Mouse (Mus musculus) neural tube, embryonic 11.5 days (tissue): ENCODE data around the gene Zcchc14. TPM values are rescaled to one million over a fixed set of nuclear protein-coding genes. Genes with fewer than 3 reads are reported as not detected.

Source experiments
- ATAC-seq: fragments of 200-750 bp; cut with Nextera tagmentation; 2 replicates; pipeline ENCODE4 v1.8.0; 2017; ENCODE audit warnings: moderate number of reproducible peaks, mild to moderate bottlenecking, moderate TSS enrichment, moderate library complexity; ENCODE audit not compliant: insufficient read depth, low FRiP score, low TSS enrichment
- DNase-seq: peaks from one replicate; pipeline ENCODE4 v3.0.0-alpha.2; 2015; ENCODE audit warnings: low spot score
- H3K27ac ChIP-seq: fragments of 300-500 bp; sonication (generic); 2 replicates; pipeline ENCODE4 v1.5.1; 2014; ENCODE audit warnings: low read depth, mild to moderate bottlenecking, low read length
- H3K27me3 ChIP-seq: fragments of 300-500 bp; sonication (generic); 2 replicates; pipeline ENCODE4 v1.6.1; 2014; ENCODE audit warnings: mild to moderate bottlenecking, low read length, mixed read lengths; ENCODE audit not compliant: control insufficient read depth, insufficient read depth
- H3K36me3 ChIP-seq: fragments of 300-500 bp; sonication (generic); 2 replicates; pipeline ENCODE4 v1.6.1; 2014; ENCODE audit warnings: mild to moderate bottlenecking, low read length, moderate library complexity, mixed read lengths; ENCODE audit not compliant: control insufficient read depth, insufficient read depth
- H3K4me1 ChIP-seq: fragments of 300-500 bp; sonication (generic); 2 replicates; pipeline ENCODE4 v1.6.1; 2014; ENCODE audit warnings: low read length, mixed read lengths; ENCODE audit not compliant: control insufficient read depth, insufficient read depth
- H3K4me2 ChIP-seq: fragments of 300-500 bp; sonication (generic); 2 replicates; pipeline ENCODE4 v1.6.1; 2014; ENCODE audit warnings: low read depth, mild to moderate bottlenecking, moderate library complexity
- H3K4me3 ChIP-seq: fragments of 300-500 bp; sonication (generic); 2 replicates; pipeline ENCODE4 v1.5.1; 2014; ENCODE audit warnings: low read depth, low read length
- H3K9ac ChIP-seq: fragments of 300-500 bp; sonication (generic); 2 replicates; pipeline ENCODE4 v1.6.1; 2014; ENCODE audit warnings: mild to moderate bottlenecking, low read length
- H3K9me3 ChIP-seq: fragments of 300-500 bp; sonication (generic); 2 replicates; pipeline ENCODE4 v1.6.1; 2016; ENCODE audit warnings: low read length; ENCODE audit not compliant: control insufficient read depth
- WGBS: fragments of 180-500 bp; shearing (Covaris S2); extraction: QIAGEN DNeasy Blood & Tissue Kit; methylation state at CpG from one replicate; pipeline ENCODE4 v1.1.7; 2014; 5-methylcytosine and 5-hydroxymethylcytosine counted together
- polyA plus RNA-seq: library from polyadenylated mRNA; unstranded; fragments of >200 nt; fragmentation: Nextera tagmentation; extraction: Ambion mirVana; gene quantifications from 2 replicates; pipeline ENCODE4 v1.2.1, GENCODE M21; 2014

Gene Zcchc14
- polyA plus RNA-seq = 21.3 and 23.3 TPM in 2 replicates

DNA sequence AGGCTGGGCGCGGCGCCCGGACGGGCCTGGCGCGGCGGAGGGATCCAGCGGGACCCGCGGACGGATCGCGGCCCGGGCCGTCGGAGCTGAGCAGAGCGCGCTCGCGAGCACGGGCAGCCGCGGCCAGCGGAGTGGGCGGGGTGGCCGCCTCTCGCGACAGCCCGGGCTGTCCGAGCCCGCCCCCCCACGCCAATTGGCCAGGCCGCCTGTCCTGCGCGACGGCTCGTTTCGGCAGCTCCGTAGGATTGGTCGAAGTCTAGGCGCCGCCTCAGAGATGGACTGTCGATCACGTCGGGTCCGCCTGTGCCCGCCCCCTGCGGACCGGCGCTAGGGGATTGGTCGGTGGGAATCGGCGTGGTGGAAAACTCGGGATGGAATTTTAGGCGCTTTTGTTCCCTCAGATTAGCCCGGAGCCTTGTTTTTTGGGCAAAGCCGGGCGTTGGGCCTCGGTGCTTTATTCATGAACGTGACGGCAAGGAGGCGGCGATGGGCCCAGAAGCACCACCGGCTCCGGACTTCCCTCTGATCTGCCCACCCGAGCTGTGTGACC lies at the start of gene Zcchc14:
TSS of gene Zcchc14 (minus strand) at position 128 of the 550 bp plus-strand sequence.
- peak within 1 kb of the TSS; percentile 98 for H3K4me2 ChIP-seq
- H3K4me1 ChIP-seq = peaks cover 38% of the 10 kb centered on the region
- DNase-seq = peak; percentile 99
- WGBS = under 1% methylated on average over 60 of the region's 67 CpGs
- H3K27me3 ChIP-seq = no peaks in the 10 kb centered on the region
- H3K9me3 ChIP-seq = no peaks in the 10 kb centered on the region
- no peaks in the 10 kb centered on the region for H3K36me3 ChIP-seq
- H3K27ac ChIP-seq = peak within 1 kb of the TSS; percentile 95
- peak within 1 kb of the TSS; percentile 92 for H3K9ac ChIP-seq
- peak within 1 kb of the TSS; percentile 90 for H3K4me3 ChIP-seq
- peak; percentile 99 for ATAC-seq

DNA sequence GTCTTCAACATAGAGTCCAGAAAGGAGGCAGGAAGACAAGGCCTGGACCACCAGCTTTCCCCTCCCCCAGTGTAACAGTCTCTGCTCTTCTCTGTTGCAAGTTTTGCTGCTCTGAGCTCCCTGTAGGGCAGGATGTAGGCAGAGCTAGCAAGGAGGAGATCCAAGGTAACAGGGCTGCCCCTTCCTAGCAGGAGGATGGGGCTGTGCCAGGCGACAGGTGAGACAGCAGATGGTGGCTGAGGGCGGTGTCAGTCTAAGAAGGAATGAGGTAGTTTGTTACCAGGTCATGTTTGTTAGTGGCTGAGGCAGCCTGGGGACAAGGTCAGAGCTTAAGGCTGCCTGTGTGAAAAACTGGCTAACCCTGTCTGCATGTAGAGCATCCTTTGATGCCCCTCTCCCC lies 47.2 kb upstream of the Zcchc14 start:
- Histone ChIP-seq H3K4me1 (peaks cover 10% of the 10 kb centered on the region), H3K4me2 (no peak overlapping the region), H3K27me3 (no peaks in the 10 kb centered on the region), H3K9ac (no peak overlapping the region), H3K9me3 (no peaks in the 10 kb centered on the region), H3K36me3 (no peaks in the 10 kb centered on the region), H3K27ac (no peak overlapping the region), H3K4me3 (no peak overlapping the region)
- 90% methylated on average over 2 of the region's 2 CpGs for WGBS
- no peak for DNase-seq
- ATAC-seq = no peak

DNA sequence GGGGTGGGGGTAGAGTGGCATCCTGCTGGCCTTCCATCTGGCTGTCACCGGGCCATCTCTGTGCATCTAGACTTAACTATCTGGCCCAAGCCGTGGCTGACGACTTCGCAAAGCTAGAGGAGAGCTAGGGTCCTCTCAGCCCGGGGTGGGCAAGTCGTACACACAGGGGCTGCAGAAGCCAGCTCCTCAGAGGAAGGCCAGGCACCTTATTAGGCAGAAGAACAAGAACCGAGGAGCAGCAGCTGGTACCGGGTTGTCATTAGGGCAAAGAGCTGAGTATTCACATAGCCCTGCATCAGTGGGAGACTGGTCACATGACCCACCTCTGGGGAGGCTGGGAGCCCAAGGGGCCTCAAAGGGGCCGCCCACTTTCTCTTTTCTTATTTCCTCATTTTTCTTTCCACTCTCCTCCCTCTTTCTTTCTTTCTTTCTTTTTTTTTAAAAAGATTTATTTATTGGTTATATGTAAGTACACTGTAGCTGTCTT lies 46.0 kb upstream of the Zcchc14 start:
- Histone ChIP-seq H3K4me2 (peak overlapping the region; percentile 32), H3K9ac (no peak overlapping the region), H3K4me3 (no peak overlapping the region), H3K27me3 (no peaks in the 10 kb centered on the region), H3K4me1 (peaks cover 10% of the 10 kb centered on the region), H3K9me3 (no peaks in the 10 kb centered on the region), H3K36me3 (no peaks in the 10 kb centered on the region), H3K27ac (no peak overlapping the region)
- no peak for DNase-seq
- WGBS = 10% methylated on average over 9 of the region's 9 CpGs
- no peak for ATAC-seq

DNA sequence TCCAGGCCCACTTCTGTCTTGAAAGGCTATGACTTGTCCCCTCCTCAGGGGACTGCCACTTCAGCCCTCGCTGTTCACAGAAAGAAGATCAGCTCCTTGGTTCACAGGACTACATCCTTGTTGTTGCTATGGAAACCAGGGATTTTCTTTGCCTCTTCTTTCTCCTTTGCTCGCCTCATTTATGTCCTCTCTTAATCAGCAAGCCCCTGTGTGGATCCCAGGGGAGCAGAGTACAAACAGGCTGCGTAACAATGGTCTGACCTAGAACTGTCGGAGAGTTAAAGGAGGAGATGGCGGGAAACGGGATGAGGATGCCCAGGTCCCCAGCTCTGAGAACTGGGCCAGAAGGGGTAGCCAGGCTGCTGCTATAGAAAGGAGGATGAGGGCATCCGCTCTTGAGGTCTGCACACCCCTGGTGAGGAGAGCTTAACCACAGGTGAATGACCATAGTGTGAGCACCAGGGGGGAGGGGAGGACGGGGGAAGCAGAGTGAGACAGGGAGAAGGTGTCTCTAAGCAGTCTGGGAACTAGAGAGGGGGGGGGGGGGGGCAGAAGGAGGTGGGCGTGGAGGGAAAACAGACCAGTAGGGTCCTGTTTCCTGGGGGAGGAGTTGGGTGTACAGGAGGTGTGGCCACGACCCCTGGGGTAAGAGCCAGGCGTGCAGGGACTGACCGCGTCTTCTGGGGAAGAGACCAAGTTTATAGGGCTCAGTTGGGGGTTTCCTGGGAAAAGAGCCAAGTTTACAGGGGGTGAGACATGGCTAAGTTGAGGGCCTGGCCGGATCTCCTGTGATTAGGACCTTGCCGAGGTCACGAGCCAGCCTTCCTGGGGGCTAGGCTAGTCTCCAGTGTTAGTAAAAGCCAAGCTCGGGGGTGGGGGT lies 45.3 kb upstream of the Zcchc14 start:
- no peaks in the 10 kb centered on the region for H3K36me3 ChIP-seq
- DNase-seq (peak; percentile 25), ATAC-seq (no peak; the same call in 1 of the 2 replicates)
- H3K9ac ChIP-seq = no peak overlapping the region
- no peak overlapping the region for H3K27ac ChIP-seq
- no peaks in the 10 kb centered on the region for H3K27me3 ChIP-seq
- H3K4me3 ChIP-seq = no peak overlapping the region
- WGBS = 1% methylated on average over 17 of the region's 17 CpGs
- peaks cover 10% of the 10 kb centered on the region for H3K4me1 ChIP-seq
- H3K4me2 ChIP-seq = peak overlapping the region; percentile 32
- H3K9me3 ChIP-seq = no peaks in the 10 kb centered on the region

DNA sequence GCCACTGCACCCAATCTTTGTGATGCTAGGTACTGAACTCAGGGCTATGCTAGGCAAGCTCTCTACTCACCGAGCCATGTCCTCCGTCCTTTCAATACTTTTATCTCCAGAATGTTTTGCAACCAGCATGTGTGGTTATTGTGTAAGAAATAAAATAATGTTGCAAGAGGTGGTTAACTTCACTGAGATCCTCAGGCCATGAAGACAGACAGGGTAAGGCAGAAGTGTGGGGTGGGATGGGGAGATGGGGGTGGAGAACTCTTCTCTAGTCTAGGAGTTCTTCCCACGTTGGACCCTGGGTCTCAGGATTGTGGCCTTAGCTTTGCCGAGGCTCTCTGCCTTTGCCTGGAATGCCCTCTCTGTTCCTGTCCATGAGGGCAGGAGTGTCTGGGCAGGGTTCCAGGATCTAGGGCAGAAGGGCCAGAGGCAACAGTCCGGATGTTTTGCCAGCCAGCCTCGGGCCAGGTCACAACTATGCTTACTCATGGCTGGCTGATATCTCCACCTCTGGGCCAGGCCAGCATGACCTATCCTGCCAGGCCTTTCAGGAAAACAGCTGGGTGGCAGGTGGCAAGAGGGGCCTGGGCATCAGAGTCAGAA lies 43.0 kb upstream of the Zcchc14 start:
- no peak overlapping the region for H3K4me3 ChIP-seq
- no peaks in the 10 kb centered on the region for H3K9me3 ChIP-seq
- no peaks in the 10 kb centered on the region for H3K27me3 ChIP-seq
- peaks cover 10% of the 10 kb centered on the region for H3K4me1 ChIP-seq
- WGBS = 82% methylated on average over 6 of the region's 6 CpGs
- DNase-seq (no peak), ATAC-seq (no peak)
- H3K36me3 ChIP-seq = no peaks in the 10 kb centered on the region
- H3K4me2 ChIP-seq = no peak overlapping the region
- H3K9ac ChIP-seq = no peak overlapping the region
- H3K27ac ChIP-seq = no peak overlapping the region

DNA sequence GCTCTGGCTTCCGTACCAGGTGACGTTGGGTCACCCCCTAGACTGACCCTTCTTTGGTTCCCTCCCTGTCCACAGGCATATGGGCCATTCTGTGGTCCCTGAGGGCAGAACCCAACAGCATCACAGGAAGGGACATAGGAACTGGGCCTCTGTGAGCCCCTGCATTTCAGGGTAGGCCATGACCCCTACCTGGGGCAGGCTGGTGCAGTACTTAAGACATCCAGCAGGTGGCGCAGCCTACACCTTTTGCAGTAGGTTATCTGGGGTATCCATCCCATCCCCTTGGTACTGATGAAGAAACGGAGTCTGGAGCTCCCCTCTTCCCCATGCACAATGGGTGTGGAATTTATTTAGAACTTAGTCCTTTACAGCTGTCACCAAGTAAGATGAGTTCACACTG lies 41.8 kb upstream of the Zcchc14 start:
- Histone ChIP-seq H3K9ac (no peak overlapping the region), H3K27ac (no peak overlapping the region), H3K4me2 (no peak overlapping the region), H3K9me3 (no peaks in the 10 kb centered on the region), H3K36me3 (no peaks in the 10 kb centered on the region), H3K4me1 (peaks cover 10% of the 10 kb centered on the region), H3K27me3 (no peaks in the 10 kb centered on the region), H3K4me3 (no peak overlapping the region)
- WGBS = 52% methylated on average over 4 of the region's 4 CpGs
- DNase-seq (no peak), ATAC-seq (no peak)

DNA sequence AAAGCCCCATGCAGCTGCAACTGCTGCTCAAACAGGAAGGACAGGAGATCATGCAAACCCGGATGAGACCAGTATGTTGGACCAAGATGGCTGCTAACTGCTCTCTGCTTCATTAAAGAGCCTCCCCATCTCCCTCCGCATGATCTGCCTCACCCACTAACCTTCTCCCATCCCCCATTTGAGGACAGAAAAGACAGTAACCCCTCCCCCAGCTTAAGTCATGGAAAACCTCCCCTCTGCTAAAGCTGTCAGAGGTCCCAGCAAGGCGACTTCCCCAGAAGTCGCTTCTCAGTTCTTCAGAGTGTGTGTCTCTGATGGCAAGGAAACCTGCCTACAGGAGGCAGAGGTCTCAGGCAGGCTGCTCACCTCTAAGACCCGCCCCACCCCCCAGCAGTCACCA lies 35.8 kb upstream of the Zcchc14 start:
- Histone ChIP-seq H3K4me3 (no peak overlapping the region), H3K4me1 (peaks cover 4% of the 10 kb centered on the region), H3K36me3 (no peaks in the 10 kb centered on the region), H3K4me2 (no peak overlapping the region), H3K9ac (no peak overlapping the region), H3K27me3 (no peaks in the 10 kb centered on the region), H3K9me3 (no peaks in the 10 kb centered on the region), H3K27ac (no peak overlapping the region)
- no peak for DNase-seq
- WGBS = 42% methylated on average over 5 of the region's 5 CpGs
- no peak for ATAC-seq

DNA sequence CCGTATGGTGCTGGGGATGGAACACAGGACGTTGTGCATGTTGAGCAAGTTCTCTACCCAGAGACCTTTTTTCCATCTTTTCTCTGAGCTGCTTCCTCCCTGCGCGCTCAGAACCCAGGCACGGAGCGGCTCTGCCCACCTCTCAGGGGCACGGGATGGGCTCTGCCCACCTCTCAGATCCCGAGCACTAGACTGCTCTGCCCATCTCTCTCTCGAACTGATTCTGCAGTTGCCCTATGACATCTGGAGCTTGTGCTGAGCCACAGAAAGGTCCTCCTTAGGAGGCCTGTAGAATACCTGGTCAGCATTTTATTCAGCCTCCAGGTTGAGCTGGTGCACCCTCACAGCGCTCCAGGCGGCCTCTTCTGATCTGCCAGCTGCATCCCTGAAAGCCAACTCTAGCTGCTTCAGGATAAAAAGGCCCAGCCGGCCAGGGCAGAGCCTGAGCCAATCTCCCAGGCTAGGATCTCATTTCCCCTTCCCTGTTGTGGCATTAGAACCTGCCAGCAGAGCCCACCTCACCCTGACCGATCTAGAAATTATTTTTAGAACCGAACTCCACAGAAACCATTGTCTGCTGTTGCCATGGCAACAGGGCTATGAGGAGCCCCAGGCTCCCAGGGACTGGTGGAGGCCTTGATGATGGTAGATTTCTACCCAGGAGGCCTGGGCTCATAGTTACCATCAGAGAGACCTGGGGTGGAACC lies 34.9 kb upstream of the Zcchc14 start:
- Histone ChIP-seq H3K9ac (no peak overlapping the region), H3K9me3 (no peaks in the 10 kb centered on the region), H3K4me1 (peaks cover 4% of the 10 kb centered on the region), H3K27ac (0 out of 2 replicates have a peak overlapping the region, but pooled peaks have one; percentile 10), H3K36me3 (no peaks in the 10 kb centered on the region), H3K27me3 (no peaks in the 10 kb centered on the region), H3K4me3 (no peak overlapping the region), H3K4me2 (no peak overlapping the region)
- ATAC-seq (no peak), DNase-seq (peak; percentile 44)
- WGBS = 58% methylated on average over 14 of the region's 14 CpGs
